Mouse (Mus musculus) limb, embryonic 11.5 days (tissue): Measurements from ENCODE around the gene Arrdc2. TPM values are rescaled to one million over a fixed set of nuclear protein-coding genes. Genes with fewer than 3 reads are reported as not detected.

Experiments used
- ATAC-seq: fragments of 200-750 bp; cut with Nextera tagmentation; 2 replicates; pipeline ENCODE4 v1.8.0; 2017; ENCODE audit warnings: low read depth; ENCODE audit not compliant: insufficient number of reproducible peaks, low FRiP score, low TSS enrichment
- DNase-seq: peaks from one replicate; pipeline ENCODE4 v3.0.0-alpha.2; 2015; ENCODE audit warnings: low spot score
- H3K27ac ChIP-seq: fragments of 300-500 bp; sonication (generic); replicated peaks from 2 replicates; pipeline ENCODE4 v1.5.1; 2014; ENCODE audit warnings: low read depth, mild to moderate bottlenecking, low read length
- H3K27me3 ChIP-seq: fragments of 300-500 bp; sonication (generic); 2 replicates; pipeline ENCODE4 v1.6.1; 2014; ENCODE audit warnings: mild to moderate bottlenecking, low read length, mixed read lengths; ENCODE audit not compliant: control insufficient read depth, insufficient read depth
- H3K36me3 ChIP-seq: fragments of 300-500 bp; sonication (generic); 2 replicates; pipeline ENCODE4 v1.6.1; 2014; ENCODE audit warnings: mild to moderate bottlenecking, low read length, moderate library complexity, mixed read lengths; ENCODE audit not compliant: control insufficient read depth, insufficient read depth
- H3K4me1 ChIP-seq: fragments of 300-500 bp; sonication (generic); 2 replicates; pipeline ENCODE4 v1.6.1; 2014; ENCODE audit warnings: low read length, mixed read lengths; ENCODE audit not compliant: control insufficient read depth, insufficient read depth
- H3K4me2 ChIP-seq: fragments of 300-500 bp; sonication (generic); 2 replicates; pipeline ENCODE4 v1.6.1; 2014; ENCODE audit warnings: low read depth, mild to moderate bottlenecking, moderate library complexity; ENCODE audit not compliant: severe bottlenecking
- H3K4me3 ChIP-seq: fragments of 300-500 bp; sonication (generic); 2 replicates; pipeline ENCODE4 v1.5.1; 2014; ENCODE audit warnings: low read depth, low read length
- H3K9ac ChIP-seq: fragments of 300-500 bp; sonication (generic); 2 replicates; pipeline ENCODE4 v1.6.1; 2014; ENCODE audit warnings: mild to moderate bottlenecking, low read length
- H3K9me3 ChIP-seq: fragments of 300-500 bp; sonication (generic); 2 replicates; pipeline ENCODE4 v1.6.1; 2016; ENCODE audit warnings: low read length; ENCODE audit not compliant: control insufficient read depth
- WGBS: fragments of 180-500 bp; shearing (Covaris S2); extraction: QIAGEN DNeasy Blood & Tissue Kit; methylation state at CpG from one replicate; pipeline ENCODE4 v1.1.7; 2014; 5-methylcytosine and 5-hydroxymethylcytosine counted together
- polyA plus RNA-seq: library from polyadenylated mRNA; unstranded; fragments of >200 nt; fragmentation: Nextera tagmentation; extraction: Ambion mirVana; gene quantifications from 2 replicates; pipeline ENCODE4 v1.2.1, GENCODE M21; 2014

Arrdc2 gene
- polyA plus RNA-seq, 1 experiment from 2014 or later = 5.1 TPM

GRCm38 (mm10) chr8:70878178-70878577 is 38.7 kb upstream of the Arrdc2 start:
- Histone ChIP-seq H3K36me3 (no peaks in the 10 kb centered on the region), H3K4me3 (no peak overlapping the region), H3K27me3 (no peaks in the 10 kb centered on the region), H3K9me3 (no peaks in the 10 kb centered on the region), H3K4me1 (0 out of 2 replicates have a peak, but pooled peaks cover 2% of the 10 kb centered on the region), H3K27ac (no peak overlapping the region), H3K4me2 (no peak overlapping the region), H3K9ac (no peak overlapping the region)
- ATAC-seq (no peak), DNase-seq (no peak)
- WGBS = 73% methylated on average over 2 of the region's 2 CpGs

DNA sequence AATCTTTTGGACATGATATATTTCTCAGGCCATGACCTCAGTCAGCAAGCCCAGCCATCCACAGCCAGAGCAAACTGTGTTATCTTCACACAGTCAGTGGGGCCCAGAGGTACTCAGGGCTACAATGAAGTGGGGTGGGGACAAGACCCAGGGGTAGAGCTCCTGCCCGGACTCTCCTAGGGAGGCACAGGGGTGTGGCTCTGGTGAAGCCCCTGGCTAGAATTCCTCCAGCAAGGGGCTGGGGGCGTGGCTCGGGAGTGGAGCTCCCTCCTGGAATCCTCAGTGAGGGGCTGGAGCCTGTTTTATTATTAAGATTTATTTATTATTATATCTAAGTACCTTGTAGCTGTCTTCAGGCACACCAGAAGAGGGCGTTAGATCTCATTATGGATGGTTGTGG is 36.9 kb upstream of the Arrdc2 start:
- Histone ChIP-seq H3K4me2 (no peak overlapping the region), H3K4me1 (0 out of 2 replicates have a peak, but pooled peaks cover 2% of the 10 kb centered on the region), H3K36me3 (no peaks in the 10 kb centered on the region), H3K9ac (no peak overlapping the region), H3K4me3 (no peak overlapping the region), H3K9me3 (no peaks in the 10 kb centered on the region), H3K27me3 (no peaks in the 10 kb centered on the region), H3K27ac (no peak overlapping the region)
- DNase-seq (no peak), ATAC-seq (no peak)
- 64% methylated on average over 4 of the region's 4 CpGs for WGBS

DNA sequence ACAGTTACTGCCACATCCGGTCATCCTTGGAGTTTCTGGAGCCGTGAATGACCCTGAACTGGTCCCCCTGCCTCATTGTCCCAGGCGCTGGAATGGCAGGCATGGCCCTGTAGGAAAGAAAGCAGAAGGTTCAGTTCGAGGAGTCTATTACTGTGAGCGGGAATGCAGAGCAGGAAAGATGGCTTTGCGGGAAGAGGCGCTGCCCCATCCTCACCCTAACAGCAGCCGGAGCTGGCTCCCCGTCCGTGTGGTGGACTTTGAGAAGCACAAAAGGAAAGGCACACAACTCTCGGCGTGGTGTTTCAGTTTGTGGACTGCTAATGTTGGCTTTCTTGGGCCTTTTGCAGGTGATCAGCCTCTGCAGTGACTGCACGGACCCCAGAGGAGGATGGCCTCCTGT is 34.9 kb upstream of the Arrdc2 start:
- Histone ChIP-seq H3K9ac (0 out of 2 replicates have a peak overlapping the region, but pooled peaks have one; percentile 17), H3K4me2 (no peak overlapping the region), H3K9me3 (no peaks in the 10 kb centered on the region), H3K4me1 (peaks cover under 1% of the 10 kb centered on the region; the same call in 1 of the 2 replicates), H3K4me3 (no peak overlapping the region), H3K36me3 (no peaks in the 10 kb centered on the region; the same call in 1 of the 2 replicates), H3K27ac (no peak overlapping the region), H3K27me3 (no peaks in the 10 kb centered on the region)
- no peak for ATAC-seq
- 91% methylated on average over 13 of the region's 13 CpGs for WGBS
- peak; percentile 20 for DNase-seq

- Histone ChIP-seq H3K4me1 (peaks cover 10% of the 10 kb centered on the region), H3K9ac (peak within 1 kb of the TSS; percentile 67), H3K36me3 (no peaks in the 10 kb centered on the region; the same call in 1 of the 2 replicates), H3K27ac (peak within 1 kb of the TSS; percentile 56; the same call in 1 of the 2 replicates), H3K9me3 (no peaks in the 10 kb centered on the region), H3K4me2 (peak within 1 kb of the TSS; percentile 75), H3K27me3 (no peaks in the 10 kb centered on the region), H3K4me3 (peak within 1 kb of the TSS; percentile 83)
- under 1% methylated on average over 46 of the region's 46 CpGs for WGBS
- ATAC-seq = peak; percentile 86
- peak; percentile 97 for DNase-seq
Measured at GRCm38 (mm10) chr8:70873364-70873985, 34.0 kb upstream of the Arrdc2 start, which contains the start of gene Ccdc124. Gene Ccdc124 (minus strand): TSS chr8:70873935.

DNA sequence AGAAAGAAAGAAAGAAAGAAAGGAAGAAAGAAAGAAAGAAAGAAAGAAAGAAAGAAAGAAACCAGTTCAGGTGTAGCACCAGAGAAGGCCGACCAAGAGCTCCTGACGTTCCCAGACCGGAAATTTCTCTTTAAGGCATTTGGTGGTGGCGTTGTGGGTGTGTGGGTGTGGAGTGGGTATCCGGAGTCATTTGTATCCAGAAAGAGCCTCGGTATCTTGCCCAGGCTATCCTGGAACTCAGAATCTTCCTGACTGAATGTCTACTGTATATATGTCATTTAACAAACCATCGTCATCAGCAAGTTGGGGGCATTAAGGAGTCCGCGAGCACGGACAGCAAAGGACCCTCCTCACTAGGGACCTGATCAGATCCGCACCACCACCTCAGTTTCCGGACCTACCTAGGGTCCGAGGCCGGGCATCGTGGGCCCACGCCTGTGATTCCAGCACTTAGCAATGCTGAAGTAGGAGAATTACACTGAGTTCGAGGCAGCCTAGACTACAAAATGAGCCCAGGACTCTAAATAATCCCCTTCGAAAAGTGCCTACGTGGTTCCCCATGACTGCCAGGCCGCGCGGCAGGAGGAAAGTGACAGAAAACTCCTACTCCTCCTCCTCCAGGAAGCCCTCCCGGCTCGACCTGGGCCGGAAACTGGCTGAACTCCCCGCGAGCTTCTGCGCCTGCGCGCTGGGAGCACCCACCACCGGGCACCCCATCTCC is 33.3 kb upstream of the Arrdc2 start:
- 8% methylated on average over 30 of the region's 31 CpGs for WGBS

DNA sequence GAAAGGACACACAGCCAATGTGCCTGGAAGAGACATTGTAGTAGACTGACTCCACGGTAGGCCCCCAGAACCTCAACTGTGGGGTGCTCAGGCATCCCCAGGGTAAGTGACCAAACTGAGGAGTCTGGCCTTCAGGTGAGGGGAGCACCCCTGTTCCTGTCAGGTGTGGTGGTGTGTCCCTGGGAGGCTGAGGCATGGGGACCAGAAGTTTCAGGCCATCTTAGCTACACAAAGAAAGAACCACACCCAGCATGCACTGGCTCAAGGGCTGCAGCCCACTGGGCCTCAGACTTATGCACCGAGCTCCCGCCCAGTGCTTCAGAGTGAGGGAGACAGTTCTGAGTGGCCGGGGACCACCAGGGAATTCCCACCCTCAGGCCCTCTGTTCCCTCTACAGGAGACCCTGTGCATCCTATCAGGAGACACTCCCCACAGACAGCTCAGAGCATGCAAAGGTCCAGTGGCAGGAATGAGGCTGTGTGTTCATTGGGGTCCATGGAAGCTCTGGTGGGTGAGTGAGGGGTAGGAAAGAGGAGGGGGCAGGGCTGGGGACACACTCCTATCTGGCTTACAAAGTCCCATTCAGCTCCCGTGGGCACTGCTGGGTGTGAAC is 31.8 kb upstream of the Arrdc2 start:
- Histone ChIP-seq H3K36me3 (no peaks in the 10 kb centered on the region; the same call in 1 of the 2 replicates), H3K27ac (no peak overlapping the region), H3K9ac (no peak overlapping the region), H3K4me3 (no peak overlapping the region), H3K4me2 (no peak overlapping the region), H3K9me3 (no peaks in the 10 kb centered on the region), H3K27me3 (no peaks in the 10 kb centered on the region), H3K4me1 (peaks cover 14% of the 10 kb centered on the region)
- WGBS = 87% methylated on average over 5 of the region's 5 CpGs
- DNase-seq = no peak
- no peak for ATAC-seq

More for the DNA sequence above, 33.3 kb upstream of the Arrdc2 start:
- H3K27me3 ChIP-seq = no peaks in the 10 kb centered on the region
- ATAC-seq (no peak), DNase-seq (no peak)
- peak overlapping the region; percentile 56; the same call in 1 of the 2 replicates for H3K27ac ChIP-seq
- H3K36me3 ChIP-seq = no peaks in the 10 kb centered on the region; the same call in 1 of the 2 replicates
- H3K9me3 ChIP-seq = no peaks in the 10 kb centered on the region
- peaks cover 14% of the 10 kb centered on the region for H3K4me1 ChIP-seq
- peak overlapping the region; percentile 67 for H3K9ac ChIP-seq
- H3K4me2 ChIP-seq = peak overlapping the region; percentile 75
- H3K4me3 ChIP-seq = peak overlapping the region; percentile 83

DNA sequence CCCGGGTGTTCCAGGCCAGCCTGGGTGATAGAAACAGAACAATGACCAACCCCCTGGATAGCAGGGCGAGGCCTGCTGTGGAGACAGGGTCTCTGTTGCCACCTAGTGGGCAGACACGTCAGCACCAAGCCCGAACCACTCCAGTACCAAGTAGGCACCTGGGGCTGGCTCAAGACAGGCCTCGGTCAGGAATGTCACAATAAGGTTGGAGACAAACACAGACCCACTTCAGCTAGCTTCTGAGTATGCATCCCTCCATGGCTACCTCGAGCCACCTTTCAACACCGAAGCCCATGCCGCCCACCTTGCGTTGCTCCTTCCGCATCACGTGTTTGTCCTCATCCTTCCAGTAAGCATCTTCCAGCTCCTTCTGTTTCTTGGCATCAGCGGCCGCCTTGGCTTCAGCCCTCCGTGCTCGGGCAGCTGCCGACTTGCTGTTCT is 30.1 kb upstream of the Arrdc2 start:
- no peak overlapping the region for H3K9ac ChIP-seq
- peaks cover 21% of the 10 kb centered on the region for H3K4me1 ChIP-seq

DNA sequence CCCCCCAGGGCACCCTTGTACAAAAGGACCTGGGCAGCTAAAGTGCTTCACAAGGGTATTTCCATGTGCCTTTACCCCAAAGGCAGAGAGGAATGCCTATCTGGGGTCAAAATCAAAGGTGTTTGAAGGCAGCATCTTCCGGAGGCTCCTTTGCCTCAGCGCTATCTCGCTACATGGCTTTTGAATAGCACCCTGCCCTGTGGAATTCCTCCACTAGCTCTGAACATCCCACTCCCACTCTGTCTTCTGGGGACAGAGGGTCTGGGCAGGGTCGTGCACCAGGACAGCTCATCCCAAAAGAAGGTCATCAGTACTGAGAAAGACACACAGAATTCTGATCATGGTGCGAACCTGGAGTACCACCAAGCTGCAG is 29.7 kb upstream of the Arrdc2 start:
- Histone ChIP-seq H3K4me3 (no peak overlapping the region), H3K4me1 (peaks cover 25% of the 10 kb centered on the region), H3K9ac (peak overlapping the region; percentile 22; the same call in 1 of the 2 replicates), H3K36me3 (no peaks in the 10 kb centered on the region; the same call in 1 of the 2 replicates), H3K27me3 (no peaks in the 10 kb centered on the region), H3K27ac (peak overlapping the region; percentile 72), H3K9me3 (no peaks in the 10 kb centered on the region), H3K4me2 (peak overlapping the region; percentile 52)
- ATAC-seq = no peak
- DNase-seq = no peak
- WGBS = 39% methylated on average over 5 of the region's 5 CpGs

More for the DNA sequence above, 30.1 kb upstream of the Arrdc2 start:
- H3K9me3 ChIP-seq = no peaks in the 10 kb centered on the region
- H3K27ac ChIP-seq = no peak overlapping the region
- DNase-seq (peak; percentile 83), ATAC-seq (no peak)
- no peak overlapping the region for H3K4me3 ChIP-seq
- 0 out of 2 replicates have a peak overlapping the region, but pooled peaks have one; percentile 52 for H3K4me2 ChIP-seq
- no peaks in the 10 kb centered on the region; the same call in 1 of the 2 replicates for H3K36me3 ChIP-seq
- H3K27me3 ChIP-seq = no peaks in the 10 kb centered on the region
- 49% methylated on average over 16 of the region's 16 CpGs for WGBS
